Mouse (Mus musculus): ENCODE results near the gene Kcnip1.

DNA sequence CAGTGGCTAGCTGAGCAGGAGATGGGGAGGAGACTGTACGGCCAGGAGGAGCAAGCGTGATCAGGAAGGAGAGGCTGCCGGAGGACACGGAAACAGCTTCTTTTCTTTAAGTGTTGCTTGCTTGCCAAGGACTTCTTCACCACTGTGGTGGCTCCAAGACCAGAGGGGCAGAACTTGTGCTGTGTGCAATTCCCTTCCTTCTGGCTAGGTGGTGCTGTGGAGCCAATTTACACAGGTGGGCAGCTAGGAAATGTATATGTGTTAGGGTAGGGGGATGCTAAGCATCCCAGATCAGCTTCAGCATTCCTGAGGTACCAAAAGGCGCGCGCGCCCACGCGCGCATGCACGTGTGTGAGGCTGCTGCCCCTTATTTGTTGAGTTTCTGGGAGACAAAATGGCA, 243.5 kb downstream of the Kcnip1 start:
- no peak for TF ChIP-seq GATA1 (IDR thresholded peaks at IDR 0.05; ENCODE audit: low read length)
- no peak for TF ChIP-seq TAL1 (IDR thresholded peaks at IDR 0.05; ENCODE audit: low read length)
